Mouse (Mus musculus) spleen, embryonic (tissue): Measurements from ENCODE around the gene Tmco4.
"Not testable (repeated sequence)": the region's sequence is repeated elsewhere in the genome, so short reads cannot be mapped to it uniquely, and the experiment has no call there.

ENCODE experiments used
- CTCF ChIA-PET: fragments of 350-600 bp; sonication (Branson Sonifier 250); formaldehyde crosslinking; loops from one replicate; lab custom pipeline; 2022; lab: Charles Lee

The Tmco4 gene

DNA sequence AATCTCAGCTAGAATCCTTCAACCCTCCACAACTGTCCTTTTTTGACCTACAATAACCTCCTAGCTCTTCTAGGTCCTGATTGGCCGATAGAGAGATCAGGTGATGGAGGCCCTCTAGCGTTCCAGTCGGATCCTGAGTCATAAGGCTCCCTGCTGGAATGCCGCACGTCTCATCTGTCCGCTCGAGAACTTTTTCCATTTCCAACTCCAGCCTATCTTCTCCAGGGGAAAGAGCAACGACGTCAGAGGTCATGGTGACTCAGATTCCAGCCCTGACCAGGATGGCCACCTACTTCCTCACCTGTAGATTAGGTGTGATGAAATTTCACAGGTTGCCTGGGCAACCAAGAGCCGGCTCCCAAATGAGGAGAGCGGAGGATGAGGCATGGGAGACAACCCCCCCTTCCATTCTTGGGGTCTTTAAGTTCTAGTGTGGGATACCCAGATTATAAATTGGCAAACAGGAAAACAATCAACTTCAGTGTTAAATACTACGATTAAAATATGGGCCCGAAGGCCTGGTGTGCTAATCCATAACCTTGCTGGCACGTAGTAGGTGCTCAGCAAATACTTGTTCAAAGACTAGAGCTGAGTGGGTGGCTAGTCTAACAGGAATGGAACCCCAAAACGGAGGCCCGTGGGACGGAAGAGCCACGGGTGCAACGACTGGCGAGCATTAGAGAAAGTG is 405 bp upstream of the Tmco4 start:
- CTCF ChIA-PET: interaction anchor here (0.6 kb wide), 1 partner anchor 196 kb away, joined by 3 read pairs; no protein-coding TSS in a partner anchor

DNA sequence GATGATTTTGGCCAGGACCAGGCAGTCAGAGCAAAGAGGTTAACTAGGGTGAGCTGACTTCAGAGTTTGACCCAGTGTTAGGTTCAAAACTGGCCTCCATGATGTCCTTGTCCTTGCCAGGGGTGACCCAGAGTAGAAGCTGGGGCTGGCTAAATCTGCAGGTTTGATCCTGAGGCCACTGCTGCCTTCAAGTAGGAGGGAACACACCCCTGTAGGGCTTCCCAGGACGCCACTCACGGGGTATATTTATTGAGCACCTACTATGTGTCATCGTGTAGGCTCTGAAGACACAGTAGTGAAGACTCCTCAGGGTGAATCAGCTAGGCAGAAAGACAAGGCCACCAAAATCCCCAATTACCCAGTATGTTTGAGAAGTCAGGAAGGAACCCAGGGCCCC is 1.0 kb downstream of the Tmco4 start:
- CTCF ChIA-PET: interaction anchor here (0.5 kb wide), 1 partner anchor 92 kb away, joined by 3 read pairs; no protein-coding TSS in a partner anchor

DNA sequence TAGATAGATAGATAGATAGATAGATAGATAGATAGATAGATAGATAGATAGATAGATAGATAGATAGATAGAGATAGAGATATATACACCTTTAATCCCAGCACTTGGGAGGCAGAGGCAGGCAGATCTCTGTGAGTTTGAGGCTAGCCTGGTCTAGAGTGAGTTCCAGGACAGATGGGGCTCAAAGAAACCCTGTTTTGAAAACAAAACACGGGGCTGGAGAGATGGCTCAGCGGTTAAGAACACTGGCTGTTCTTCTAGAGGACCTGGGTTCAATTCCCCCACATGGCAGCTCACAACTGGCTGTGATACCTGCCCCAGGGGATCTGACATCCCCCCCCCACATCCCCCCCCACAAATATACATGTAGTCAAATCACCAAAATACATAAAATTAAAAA is 1.9 kb downstream of the Tmco4 start:
- CTCF ChIA-PET: not testable (repeated sequence)

DNA sequence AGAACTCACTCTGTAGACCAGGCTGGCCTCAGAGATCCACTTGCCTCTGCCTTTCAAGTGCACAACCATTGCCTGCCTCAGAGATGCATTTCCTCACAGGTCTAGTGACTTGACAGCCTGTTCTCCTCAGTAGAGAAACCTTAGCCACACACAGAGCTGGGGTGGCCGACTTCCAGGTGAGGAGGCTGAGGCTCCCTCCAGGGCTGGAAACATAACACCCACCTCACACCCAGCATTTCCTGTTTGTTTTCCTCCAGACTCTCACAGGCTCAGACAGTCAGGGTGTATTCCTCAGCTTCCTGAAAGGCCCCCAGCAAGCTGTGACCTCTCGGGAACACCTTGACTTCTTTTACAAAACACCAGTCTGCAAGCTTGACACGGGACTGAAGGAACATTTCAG is 2.5 kb downstream of the Tmco4 start:
- CTCF ChIA-PET: no interaction called here

DNA sequence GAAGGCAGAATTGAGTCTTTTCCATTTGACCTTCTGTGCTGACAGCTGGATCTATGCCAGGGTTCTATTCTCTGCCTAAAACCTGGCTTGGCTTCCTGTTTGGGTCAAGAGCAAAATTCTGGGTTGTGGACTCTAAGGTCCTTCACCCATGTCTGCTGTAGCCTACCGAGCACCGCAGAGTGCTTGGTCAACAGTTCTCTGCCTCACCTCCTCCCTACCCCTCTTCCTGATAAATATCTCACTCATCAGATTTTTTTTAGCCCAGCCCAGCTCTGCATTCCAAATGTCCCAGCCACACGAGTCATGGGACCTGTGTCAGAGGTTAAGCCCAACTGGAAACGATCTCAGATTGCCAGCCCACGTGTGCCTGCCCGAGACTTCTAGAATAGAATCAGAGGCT is 3.4 kb downstream of the Tmco4 start:
- CTCF ChIA-PET: interaction anchor here (0.7 kb wide), 1 partner anchor 38 kb away, joined by 4 read pairs; no protein-coding TSS in a partner anchor

- CTCF ChIA-PET: no interaction called here
Measured at GRCm38 (mm10) chr4:138980021-138980420, 7.3 kb downstream of the Tmco4 start.

- CTCF ChIA-PET: no interaction called here
Measured at GRCm38 (mm10) chr4:138980771-138981420, 8.2 kb downstream of the Tmco4 start.

GRCm38 (mm10) chr4:138983422-138983821 is 10.7 kb downstream of the Tmco4 start:
- CTCF ChIA-PET: no interaction called here

GRCm38 (mm10) chr4:138984744-138985143 is 12.1 kb downstream of the Tmco4 start:
- CTCF ChIA-PET: interaction anchor here (0.7 kb wide), 1 partner anchor 1634 kb away, joined by 4 read pairs; no protein-coding TSS in a partner anchor

DNA sequence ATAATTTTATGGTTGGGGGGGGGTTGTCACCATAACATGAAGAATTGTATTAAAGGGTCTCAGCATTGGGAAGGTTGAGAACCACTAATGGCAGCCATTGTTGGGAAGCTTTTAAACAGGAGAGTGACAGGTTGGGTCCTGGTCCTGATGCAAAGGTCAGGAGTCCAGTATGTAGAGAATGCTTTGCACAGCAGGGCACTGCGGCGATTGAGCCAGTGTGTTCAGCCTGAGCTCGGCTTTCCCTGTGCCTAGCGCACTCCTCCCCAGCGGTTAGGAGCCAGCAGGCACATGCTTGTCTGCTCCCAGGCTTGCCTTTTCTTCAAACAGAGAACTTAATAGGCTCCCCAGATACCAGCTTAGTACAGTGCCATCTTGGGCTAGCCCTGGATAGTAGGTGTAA is 13.6 kb downstream of the Tmco4 start:
- CTCF ChIA-PET: interaction anchor here (0.6 kb wide), 1 partner anchor 28 kb away, joined by 10 read pairs; no protein-coding TSS in a partner anchor

- CTCF ChIA-PET: no interaction called here
Measured at GRCm38 (mm10) chr4:138994389-138994788, 21.7 kb downstream of the Tmco4 start.

DNA sequence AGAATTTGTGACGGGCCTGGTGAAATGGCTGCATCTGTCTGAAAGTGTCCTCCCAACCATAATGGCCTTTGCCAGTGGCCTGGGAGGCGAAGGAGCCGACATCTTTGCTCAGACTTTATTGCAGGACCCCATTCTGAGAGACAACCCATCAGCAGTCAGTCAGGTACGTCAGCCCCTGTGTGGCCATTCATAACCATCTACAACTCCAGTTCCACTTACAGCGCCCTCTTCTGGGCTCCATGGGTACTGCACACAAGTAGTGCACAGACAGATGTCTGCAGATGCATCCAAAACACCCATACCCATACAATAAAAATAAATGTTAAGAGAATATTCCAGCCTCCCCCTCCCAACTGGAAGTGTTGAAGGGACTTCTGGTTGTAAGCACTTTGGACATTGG is 23.7 kb downstream of the Tmco4 start:
- CTCF ChIA-PET: no interaction called here

DNA sequence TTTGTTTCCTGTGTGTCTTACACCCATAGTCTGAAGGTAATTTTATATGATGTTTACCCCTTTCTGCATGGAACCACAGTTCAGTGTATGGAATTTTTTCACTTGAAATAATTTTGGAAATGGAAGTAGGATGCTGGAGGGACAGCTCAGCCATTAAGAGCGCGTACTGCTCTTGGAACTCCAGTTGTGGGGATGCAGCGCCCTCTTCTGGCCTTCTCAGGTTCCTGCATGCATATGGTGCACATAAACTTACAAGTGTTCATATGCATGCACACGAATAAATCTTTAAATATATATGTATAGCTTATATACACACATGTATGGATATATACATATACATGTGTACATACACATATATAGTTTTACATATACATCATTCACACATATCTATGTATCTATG is 24.4 kb downstream of the Tmco4 start:
- CTCF ChIA-PET: no interaction called here

- CTCF ChIA-PET: no interaction called here
Measured at GRCm38 (mm10) chr4:138998611-138999010, 25.9 kb downstream of the Tmco4 start.

DNA sequence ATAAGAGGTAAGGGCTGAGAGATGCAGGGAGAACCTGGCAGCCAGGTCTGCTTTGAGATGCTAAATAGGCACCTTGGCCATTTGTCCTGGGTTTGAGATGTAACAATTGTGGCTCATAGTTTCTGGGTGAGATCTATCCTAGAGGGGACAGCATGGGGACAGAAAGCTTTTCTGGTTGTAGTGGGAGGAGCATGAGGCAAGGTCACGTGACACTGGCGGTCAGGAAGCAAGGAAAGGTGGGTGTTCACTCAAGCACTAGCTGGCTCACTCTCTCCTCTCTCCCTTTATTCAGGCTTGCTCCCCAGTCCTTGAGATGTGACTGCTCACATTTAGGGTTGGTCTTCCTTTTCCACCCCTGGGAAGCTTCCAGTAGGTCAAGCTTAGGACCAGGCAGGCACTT is 28.3 kb downstream of the Tmco4 start:
- CTCF ChIA-PET: no interaction called here

- CTCF ChIA-PET: no interaction called here
Measured at GRCm38 (mm10) chr4:139001433-139001832, 28.7 kb downstream of the Tmco4 start.

DNA sequence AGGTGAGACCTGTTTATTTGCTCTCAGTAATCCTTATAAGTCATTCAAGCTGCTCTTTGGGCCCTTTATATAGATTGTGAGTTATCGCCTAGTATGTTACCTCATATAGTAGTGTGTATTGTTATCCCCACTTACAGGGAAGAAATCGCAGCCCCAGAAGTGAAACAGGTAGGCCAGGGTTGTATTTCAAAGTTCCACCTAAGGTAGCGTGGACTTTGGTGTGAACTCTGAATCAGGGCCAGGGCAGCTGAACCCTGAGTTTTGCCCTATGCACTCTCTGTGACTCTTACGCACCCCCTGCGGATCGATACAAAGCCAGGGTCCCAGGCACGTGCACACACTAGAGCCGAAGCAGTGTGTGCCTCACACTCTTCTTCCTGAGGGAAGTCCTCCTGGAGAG is 31.4 kb downstream of the Tmco4 start:
- CTCF ChIA-PET: no interaction called here

DNA sequence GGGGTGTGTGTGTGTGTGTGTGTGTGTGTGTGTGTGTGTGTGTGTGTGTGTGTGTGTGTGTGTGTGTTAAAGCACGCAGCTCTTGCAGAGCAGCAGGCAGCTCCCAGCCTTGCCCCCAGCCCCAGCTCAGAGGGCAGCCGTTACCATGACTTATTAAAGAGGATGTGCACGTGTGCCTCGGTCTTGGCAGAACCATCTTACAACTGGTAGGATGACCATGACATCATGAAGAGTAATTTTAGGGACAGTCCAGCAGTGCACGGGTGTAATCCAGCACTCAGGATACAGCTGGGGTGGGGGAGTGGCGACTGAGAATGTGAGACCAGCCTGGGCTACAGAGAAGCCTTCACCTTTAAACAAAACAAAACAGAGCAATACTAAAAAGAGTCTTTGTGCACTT is 32.5 kb downstream of the Tmco4 start:
- CTCF ChIA-PET: no interaction called here

DNA sequence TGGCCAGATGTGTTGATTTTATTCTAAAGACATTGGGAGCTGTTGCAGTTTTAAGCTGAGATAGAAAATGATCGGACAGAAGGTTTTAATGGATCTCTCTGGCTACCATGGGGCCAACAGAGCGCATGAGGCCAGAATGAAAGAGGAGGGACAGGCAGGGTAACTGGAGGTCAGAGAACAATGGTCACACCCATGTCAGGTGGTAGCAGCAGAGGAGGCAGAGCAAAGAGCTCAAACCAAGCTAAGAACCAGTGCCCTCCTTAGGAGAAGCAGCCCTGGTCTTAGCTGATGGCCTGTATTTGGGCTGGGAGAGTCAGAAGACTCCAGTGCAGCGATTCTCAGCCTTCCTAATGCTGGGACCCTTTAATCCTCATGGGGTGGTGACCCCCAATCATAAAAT is 34.7 kb downstream of the Tmco4 start:
- CTCF ChIA-PET: no interaction called here

GRCm38 (mm10) chr4:139007981-139008536 is 35.4 kb downstream of the Tmco4 start:
- CTCF ChIA-PET: no interaction called here

GRCm38 (mm10) chr4:139011201-139011702 is 38.6 kb downstream of the Tmco4 start:
- CTCF ChIA-PET: no interaction called here

GRCm38 (mm10) chr4:139013281-139013680 is 40.6 kb downstream of the Tmco4 start:
- CTCF ChIA-PET: no interaction called here
